Mouse (Mus musculus): Measurements from ENCODE around the gene Pitpnb. TPM values are rescaled to one million over a fixed set of nuclear protein-coding genes. Genes with fewer than 3 reads are reported as not detected.

The Pitpnb gene
- total RNA-seq, 4 experiments from 2014 or later = 74.6 to 84.8 (median 80.1) TPM

- DNase-seq (ENCODE audit: low spot score in 2 of 2) = no peak
Measured at GRCm38 (mm10) chr5:111396199-111396598, 65.6 kb downstream of the Pitpnb start.

- DNase-seq (ENCODE audit: low spot score in 2 of 2) = no peak
Measured at GRCm38 (mm10) chr5:111398471-111398870, 67.9 kb downstream of the Pitpnb start.

- no peak for DNase-seq (ENCODE audit: low spot score in 2 of 2)
Measured at GRCm38 (mm10) chr5:111399271-111399670, 68.7 kb downstream of the Pitpnb start.

- DNase-seq (ENCODE audit: low spot score in 2 of 2) = no peak
Measured at GRCm38 (mm10) chr5:111401879-111402650, 71.5 kb downstream of the Pitpnb start.

DNA sequence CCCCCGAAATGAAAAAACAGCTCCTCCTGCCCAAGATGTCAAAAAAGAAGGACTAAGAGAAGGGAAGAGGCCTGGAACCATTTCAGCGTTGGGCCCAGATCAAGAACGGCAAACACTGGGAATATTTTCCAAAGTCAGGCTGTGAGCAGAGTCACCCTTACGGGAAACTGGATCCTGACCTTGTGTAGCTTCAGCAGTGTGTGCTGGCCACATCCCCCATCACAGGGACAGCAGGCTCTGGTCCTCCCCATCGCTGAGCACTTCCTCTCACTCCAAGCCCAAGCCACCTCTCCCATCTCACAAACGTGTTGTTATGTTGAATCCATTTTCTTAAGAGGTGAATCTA lies 72.1 kb downstream of the Pitpnb start:
- no peak for DNase-seq (ENCODE audit: low spot score in 2 of 2)

DNA sequence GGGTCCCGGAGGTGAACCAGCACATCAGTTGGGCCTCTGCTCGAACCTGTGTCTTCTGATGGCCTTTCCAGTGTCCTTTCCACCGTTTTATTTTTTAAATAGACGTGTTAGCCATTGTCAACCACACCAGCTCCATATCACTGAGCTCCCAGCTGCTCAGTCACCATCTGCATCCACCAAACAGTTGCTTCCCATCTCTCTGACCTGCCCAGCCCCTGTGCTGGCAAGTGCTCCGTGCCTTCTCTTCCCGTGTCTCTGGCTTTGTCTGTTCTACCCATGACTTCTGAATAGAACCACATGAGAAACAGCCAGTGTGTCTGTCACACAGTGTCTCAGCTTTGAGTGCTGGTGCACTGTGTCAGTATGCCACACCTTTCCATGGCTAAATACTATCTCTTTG lies 74.2 kb downstream of the Pitpnb start:
- no peak for DNase-seq (ENCODE audit: low spot score in 2 of 2)

DNA sequence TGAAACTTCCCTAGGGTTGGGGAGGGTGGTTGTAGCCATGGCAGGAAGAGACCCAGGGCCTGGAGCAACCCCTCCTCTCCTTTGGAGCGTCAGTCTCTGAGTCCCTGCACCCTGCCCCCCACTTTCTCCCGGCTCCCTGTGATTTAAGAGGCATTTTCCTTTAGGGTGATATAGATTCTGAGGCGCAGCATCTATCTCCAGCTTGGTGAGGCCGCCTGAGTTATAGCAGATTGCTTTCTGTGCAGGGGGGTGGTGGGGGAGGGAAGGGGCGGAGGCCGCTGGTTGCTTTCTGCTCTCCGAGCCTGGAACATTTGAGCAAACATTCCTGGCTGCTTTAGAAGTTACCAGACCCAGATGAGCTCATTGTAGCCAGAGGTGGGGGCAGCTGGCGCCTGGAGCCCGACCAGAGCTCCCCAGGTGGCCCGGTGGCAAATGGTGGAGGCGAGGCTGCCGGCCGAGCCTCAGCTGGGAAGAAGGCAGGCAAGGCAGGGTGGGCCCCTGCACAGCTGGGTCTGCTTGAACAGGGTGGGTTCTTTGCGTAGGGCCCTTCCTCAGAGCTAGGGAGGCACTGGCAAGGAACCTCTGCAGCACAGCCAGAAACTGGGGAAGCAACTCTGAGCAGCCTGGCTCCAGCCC lies 78.0 kb downstream of the Pitpnb start:
- DNase-seq (ENCODE audit: low spot score in 2 of 2) = no peak

- no peak for DNase-seq (ENCODE audit: low spot score in 2 of 2)
Measured at GRCm38 (mm10) chr5:111409412-111410044, 79.0 kb downstream of the Pitpnb start.

- no peak for DNase-seq (ENCODE audit: low spot score in 2 of 2)
Measured at GRCm38 (mm10) chr5:111410665-111411064, 80.1 kb downstream of the Pitpnb start.

GRCm38 (mm10) chr5:111414192-111414591 lies 83.6 kb downstream of the Pitpnb start:
- peak; percentile 60 to 79 for DNase-seq (ENCODE audit: low spot score in 2 of 2)

DNA sequence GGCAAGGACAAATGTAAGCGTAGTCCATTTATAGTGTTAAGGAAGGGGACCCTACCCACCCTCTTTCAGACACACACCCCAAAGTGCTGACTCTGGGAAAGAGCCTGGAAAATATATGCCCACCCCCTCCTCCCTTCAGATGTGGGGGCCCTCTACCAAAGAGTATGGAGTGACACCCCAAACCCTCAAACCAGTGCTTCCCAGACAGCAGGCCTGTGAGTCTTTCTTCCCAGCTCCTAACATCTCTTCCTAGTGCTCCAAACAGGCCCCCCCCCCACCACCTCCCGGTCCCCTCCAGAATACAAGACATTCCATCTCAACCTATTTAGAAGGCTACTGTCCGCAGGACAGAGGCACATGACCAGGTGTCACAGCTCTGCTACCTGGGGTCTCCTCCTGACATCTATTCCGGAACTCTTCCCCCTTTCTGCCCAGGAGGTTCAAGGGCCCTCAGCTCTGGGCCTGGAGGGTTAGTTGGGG lies 84.2 kb downstream of the Pitpnb start:
- DNase-seq (ENCODE audit: low spot score in 2 of 2) = no peak

- DNase-seq (ENCODE audit: low spot score in 2 of 2) = no peak
Measured at GRCm38 (mm10) chr5:111415575-111415974, 85.0 kb downstream of the Pitpnb start.

DNA sequence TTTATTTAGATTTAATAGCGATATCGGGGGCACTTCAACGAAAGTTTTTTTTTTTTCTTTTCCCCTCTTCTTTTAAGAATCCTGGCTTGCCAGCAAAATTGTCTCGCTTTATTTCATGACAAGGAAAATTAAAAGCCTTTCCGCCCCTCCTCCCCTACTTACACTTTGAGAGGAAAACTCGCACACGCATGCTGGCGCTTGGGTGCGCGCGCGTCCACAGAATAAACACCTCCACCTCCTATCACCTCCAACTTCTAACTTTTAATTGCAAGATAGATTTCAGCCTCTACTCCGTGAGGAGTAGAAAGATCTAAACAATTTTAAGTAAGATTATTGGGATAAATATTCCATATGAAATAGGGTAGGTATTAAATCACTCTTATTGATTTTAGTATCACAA lies 85.5 kb downstream of the Pitpnb start:
- no peak for DNase-seq (ENCODE audit: low spot score in 2 of 2)

DNA sequence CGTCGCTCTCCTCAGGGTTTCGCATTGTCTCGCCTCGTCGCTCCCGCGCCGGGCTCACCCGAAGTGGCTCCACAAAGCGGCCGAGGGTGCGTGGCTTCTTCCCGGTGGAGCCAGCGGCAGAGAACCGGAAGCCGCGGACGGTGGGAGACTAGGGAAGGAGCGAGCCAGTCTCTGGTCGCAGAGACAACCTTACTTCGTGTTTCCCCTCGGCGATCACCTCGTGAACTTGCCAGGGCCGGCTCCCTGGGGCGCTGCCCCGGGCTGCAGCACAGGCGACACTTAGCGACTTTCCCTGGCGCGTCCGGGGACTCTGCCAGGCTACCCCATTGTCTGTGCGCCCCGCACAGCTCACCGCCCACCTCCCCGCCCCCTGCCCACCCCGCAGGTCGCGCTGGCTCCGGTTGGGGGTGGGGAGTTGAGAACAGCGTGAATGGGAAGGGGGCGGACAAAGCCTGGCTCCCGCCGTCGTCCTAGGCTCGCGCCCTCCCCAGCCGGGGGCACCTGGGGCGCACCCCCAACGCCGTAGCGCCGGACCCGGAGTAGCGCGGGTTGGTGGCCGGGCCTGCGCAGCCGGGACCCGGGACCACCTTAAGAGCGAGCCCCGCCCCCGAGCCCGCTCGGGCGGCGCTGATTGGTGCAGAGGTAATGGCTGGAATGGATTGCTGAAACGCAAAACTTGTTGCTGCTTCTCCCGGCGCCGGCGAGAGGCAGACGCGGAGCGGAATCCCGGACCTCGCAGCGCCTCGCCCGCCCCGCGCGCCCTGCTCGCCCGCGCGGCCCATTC lies 86.2 kb downstream of the Pitpnb start, which contains the start of gene Mn1:
Gene Mn1 (plus strand): TSS at position 772 of the 784 bp plus-strand sequence.
- DNase-seq (ENCODE audit: low spot score in 2 of 2) = peak; percentile 81 to 87

GRCm38 (mm10) chr5:111417378-111418131 lies 87.0 kb downstream of the Pitpnb start:
- DNase-seq (ENCODE audit: low spot score in 2 of 2) = peak in 1 of 2 experiments; percentile 21

DNA sequence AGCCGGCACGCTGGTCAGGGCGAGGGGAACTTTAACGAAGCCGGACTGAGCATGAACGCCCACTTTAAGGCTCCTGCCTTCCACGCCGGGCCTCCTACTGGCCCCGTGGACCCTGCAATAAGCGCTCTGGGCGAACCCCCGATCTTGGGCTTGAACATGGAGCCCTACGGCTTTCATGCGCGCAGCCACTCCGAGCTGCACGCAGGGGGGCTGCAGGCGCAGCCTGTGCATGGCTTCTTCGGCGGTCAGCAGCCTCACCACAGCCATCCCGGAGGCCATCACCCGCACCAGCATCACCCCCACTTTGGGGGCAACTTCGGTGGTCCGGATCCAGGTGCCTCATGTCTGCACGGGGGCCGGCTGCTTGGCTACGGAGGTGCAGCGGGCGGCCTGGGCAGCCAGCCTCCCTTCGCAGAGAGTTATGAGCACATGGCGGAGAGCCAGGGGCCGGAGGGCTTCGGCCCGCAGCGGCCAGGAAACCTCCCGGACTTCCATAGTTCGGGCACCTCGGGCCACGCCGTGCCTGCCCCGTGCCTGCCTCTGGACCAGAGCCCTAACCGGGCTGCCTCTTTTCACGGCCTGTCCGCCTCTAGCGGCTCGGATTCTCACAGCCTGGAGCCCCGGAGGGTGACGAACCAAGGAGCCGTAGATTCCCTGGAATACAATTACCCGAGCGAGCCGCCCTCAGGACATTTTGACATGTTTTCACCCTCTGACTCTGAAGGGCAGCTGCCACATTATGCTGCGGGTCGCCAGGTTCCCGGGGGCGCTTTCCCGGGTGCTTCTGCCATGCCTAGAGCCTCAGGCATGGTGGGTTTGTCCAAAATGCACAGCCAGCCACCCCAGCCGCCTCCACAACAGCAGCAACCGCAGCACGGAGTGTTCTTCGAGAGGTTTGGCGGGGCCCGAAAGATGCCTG lies 87.9 kb downstream of the Pitpnb start:
- DNase-seq (ENCODE audit: low spot score in 2 of 2) = peak in 1 of 2 experiments; percentile 20

DNA sequence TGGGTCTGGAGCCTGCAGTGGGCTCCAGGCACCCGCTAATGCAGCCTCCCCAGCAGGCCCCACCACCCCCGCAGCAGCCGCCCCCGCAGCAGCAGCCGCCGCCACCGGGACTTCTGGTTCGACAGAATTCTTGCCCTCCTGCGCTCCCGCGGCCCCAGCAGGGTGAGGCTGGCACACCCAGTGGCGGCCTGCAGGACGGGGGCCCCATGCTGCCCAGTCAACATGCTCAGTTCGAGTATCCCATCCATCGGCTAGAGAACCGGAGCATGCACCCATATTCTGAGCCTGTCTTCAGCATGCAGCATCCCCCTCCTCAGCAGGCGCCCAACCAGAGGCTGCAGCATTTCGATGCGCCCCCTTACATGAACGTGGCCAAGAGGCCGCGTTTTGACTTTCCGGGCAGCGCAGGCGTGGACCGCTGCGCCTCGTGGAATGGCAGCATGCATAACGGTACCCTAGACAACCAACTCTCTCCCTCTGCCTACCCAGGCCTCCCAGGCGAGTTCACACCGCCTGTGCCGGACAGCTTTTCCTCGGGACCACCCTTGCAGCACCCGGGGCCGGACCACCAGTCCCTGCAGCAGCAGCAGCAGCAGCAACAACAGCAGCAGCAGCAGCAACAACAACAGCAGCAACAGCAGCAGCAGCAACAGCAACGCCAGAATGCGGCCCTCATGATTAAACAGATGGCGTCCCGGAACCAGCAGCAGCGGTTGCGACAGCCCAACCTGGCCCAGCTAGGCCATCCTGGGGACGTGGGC lies 88.7 kb downstream of the Pitpnb start:
- peak in 1 of 2 experiments; percentile 33 for DNase-seq (ENCODE audit: low spot score in 2 of 2)

DNA sequence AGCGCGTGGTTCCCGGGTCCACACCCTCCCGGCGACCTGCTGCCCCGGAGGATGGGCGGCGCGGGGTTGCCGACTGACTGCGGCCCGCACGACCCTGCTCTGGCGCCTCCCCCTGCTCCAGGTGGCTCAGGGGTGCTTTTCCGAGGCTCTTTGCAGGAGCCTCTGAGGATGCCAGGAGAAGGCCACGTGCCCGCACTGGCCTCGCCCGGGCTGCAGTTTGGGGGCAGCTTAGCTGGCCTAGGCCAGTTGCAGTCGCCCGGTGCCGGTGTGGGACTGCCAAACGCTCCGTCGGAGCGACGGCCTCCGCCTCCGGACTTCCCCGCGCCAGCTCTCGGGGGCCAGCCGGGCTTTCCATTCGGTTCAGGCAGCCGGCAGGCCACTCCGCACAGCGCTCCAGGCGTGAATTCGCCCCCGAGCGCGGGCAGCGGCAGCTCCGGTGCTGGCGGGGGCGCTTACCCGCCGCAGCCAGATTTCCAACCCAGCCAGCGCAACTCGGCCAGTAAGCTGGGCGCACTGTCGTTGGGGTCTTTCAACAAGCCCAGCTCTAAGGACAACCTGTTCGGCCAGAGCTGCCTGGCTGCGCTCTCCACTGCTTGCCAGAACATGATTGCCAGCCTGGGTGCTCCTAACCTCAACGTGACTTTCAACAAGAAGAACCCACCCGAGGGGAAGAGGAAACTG lies 89.6 kb downstream of the Pitpnb start:
- no peak for DNase-seq (ENCODE audit: low spot score in 2 of 2)
